Mouse (Mus musculus) lung, postnatal 0 days (tissue): ENCODE data around the gene Cma2. TPM values are rescaled to one million over a fixed set of nuclear protein-coding genes. Genes with fewer than 3 reads are reported as not detected.

Source experiments
- ATAC-seq: fragments of 200-750 bp; cut with Nextera tagmentation; 2 replicates; pipeline ENCODE4 v1.8.0; 2017; ENCODE audit warnings: moderate library complexity
- DNase-seq: peaks from one replicate; pipeline ENCODE4 v3.0.0-alpha.2; 2016; ENCODE audit warnings: low spot score
- H3K27ac ChIP-seq: fragments of 300-500 bp; sonication (generic); 2 replicates; pipeline ENCODE4 v1.5.1; 2014; ENCODE audit warnings: antibody characterized with exemption, mild to moderate bottlenecking, low read length, mixed read lengths
- H3K27me3 ChIP-seq: fragments of 300-500 bp; sonication (generic); replicated peaks from 2 replicates; pipeline ENCODE4 v1.6.1; 2014; ENCODE audit warnings: low read length, mixed read lengths; ENCODE audit not compliant: insufficient read depth
- H3K36me3 ChIP-seq: fragments of 300-500 bp; sonication (generic); 2 replicates; pipeline ENCODE4 v1.6.1; 2014; ENCODE audit warnings: low read length, mixed read lengths; ENCODE audit not compliant: insufficient read depth
- H3K4me1 ChIP-seq: fragments of 300-500 bp; sonication (generic); 2 replicates; pipeline ENCODE4 v1.6.1; 2014; ENCODE audit warnings: antibody characterized with exemption, low read depth, low read length, mixed read lengths; ENCODE audit not compliant: insufficient read depth
- H3K4me2 ChIP-seq: fragments of 300-500 bp; sonication (generic); replicated peaks from 2 replicates; pipeline ENCODE4 v1.6.1; 2014; ENCODE audit warnings: low read depth, mild to moderate bottlenecking, low read length, moderate library complexity, mixed read lengths
- H3K4me3 ChIP-seq: fragments of 300-500 bp; sonication (generic); 2 replicates; pipeline ENCODE4 v1.5.1; 2014; ENCODE audit warnings: low read depth, low read length
- H3K9ac ChIP-seq: fragments of 300-500 bp; sonication (generic); replicated peaks from 2 replicates; pipeline ENCODE4 v1.6.1; 2014; ENCODE audit warnings: low read depth, mild to moderate bottlenecking
- H3K9me3 ChIP-seq: fragments of 300-500 bp; sonication (generic); 2 replicates; pipeline ENCODE4 v1.6.1; 2016; ENCODE audit warnings: low read length, mixed read lengths
- CTCF ChIP-seq: IDR thresholded peaks from 2 replicates; pipeline ENCODE4 v1.5.1; 2016; ENCODE audit warnings: antibody characterized with exemption, mild to moderate bottlenecking
- EP300 ChIP-seq: IDR thresholded peaks from 2 replicates; pipeline ENCODE4 v1.6.1; 2016; ENCODE audit warnings: antibody characterized with exemption, mild to moderate bottlenecking, control low read depth
- WGBS: fragments of 180-500 bp; shearing (Covaris S2); extraction: QIAGEN DNeasy Blood & Tissue Kit; methylation state at CpG from one replicate; pipeline ENCODE4 v1.1.7; 2014; 5-methylcytosine and 5-hydroxymethylcytosine counted together
- polyA plus RNA-seq: library from polyadenylated mRNA; unstranded; fragments of >200 nt; fragmentation: Nextera tagmentation; extraction: Ambion mirVana; gene quantifications from 2 replicates; pipeline ENCODE4 v1.2.1, GENCODE M21; 2015

The Cma2 gene
- polyA plus RNA-seq, 1 experiment from 2014 or later, result not detected

DNA sequence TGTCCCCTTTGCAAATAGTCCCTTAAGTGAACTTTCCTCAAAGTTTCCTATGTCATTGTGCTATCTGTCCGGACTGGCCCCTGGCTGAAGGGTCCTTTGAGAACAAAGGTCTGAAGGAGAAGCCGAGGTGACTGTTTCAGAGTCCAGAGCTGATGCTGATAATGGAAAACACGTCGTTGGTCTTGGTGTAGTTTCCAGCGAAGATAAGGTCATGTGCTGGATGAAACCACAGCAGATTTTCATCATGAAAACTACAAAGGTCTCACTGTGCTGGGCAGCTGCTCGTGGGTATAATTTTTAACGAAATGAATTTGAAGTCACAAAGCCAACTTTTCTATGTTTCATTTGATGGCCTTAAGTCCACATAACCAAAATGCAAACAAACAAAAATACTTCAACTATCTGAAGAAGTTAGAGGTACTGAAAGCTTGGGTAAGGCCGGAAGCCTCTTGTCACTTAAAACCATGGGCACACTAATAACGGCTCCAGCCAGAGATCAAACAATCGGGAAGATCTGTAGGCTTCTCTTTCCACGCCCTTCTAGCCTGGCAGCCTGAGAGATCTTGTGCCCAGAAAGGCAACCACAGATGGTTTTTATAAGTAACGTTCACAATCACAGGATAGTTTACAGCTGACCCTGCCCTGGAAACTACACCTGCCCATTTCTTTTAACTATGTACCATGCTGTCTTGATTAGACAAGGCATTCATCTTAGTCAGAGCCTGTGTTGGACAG lies 21.4 kb upstream of the Cma2 start:
- Histone ChIP-seq H3K27me3 (no peaks in the 10 kb centered on the region), H3K27ac (no peak overlapping the region), H3K9me3 (no peaks in the 10 kb centered on the region), H3K36me3 (no peaks in the 10 kb centered on the region), H3K4me2 (no peak overlapping the region), H3K9ac (no peak overlapping the region), H3K4me1 (no peaks in the 10 kb centered on the region), H3K4me3 (no peak overlapping the region)
- TF ChIP-seq CTCF (no peak), EP300 (no peak)
- ATAC-seq (no peak), DNase-seq (no peak)
- WGBS, result 49% methylated on average over 12 of the region's 12 CpGs

DNA sequence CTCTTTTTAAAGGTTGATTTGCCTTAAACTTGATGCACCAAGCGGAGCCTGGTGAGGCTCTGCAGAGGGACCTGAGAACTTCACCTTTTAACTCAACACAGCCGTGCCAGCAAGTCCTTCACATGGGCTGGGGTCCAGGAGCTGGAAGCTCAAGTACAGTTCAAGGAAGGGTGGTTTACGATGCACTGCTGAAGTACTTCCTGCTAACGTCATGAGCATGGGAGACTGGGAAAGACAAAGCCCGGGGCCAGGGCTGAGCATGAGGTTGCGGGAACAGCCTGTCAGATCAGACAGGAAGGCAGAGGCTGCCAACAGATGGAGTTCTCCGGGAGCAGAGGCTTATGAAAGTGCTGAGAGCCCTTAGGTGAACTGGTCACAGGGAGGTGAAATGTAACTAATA lies 17.2 kb upstream of the Cma2 start:
- no peaks in the 10 kb centered on the region for H3K9me3 ChIP-seq
- TF ChIP-seq CTCF, result 0 out of 2 replicates have a peak, but pooled peaks have one; percentile 12
- TF ChIP-seq EP300, result peak; percentile 93
- no peaks in the 10 kb centered on the region for H3K27me3 ChIP-seq
- no peak overlapping the region for H3K4me3 ChIP-seq
- no peak overlapping the region for H3K4me2 ChIP-seq
- 10% methylated on average over 7 of the region's 7 CpGs for WGBS
- H3K27ac ChIP-seq, result no peak overlapping the region
- ATAC-seq, result peak; percentile 99
- DNase-seq, result peak; percentile 96
- no peaks in the 10 kb centered on the region for H3K4me1 ChIP-seq
- no peak overlapping the region for H3K9ac ChIP-seq
- H3K36me3 ChIP-seq, result no peaks in the 10 kb centered on the region

- Histone ChIP-seq H3K4me2 (no peak overlapping the region), H3K27ac (no peak overlapping the region), H3K4me1 (no peaks in the 10 kb centered on the region), H3K9me3 (no peaks in the 10 kb centered on the region), H3K27me3 (no peaks in the 10 kb centered on the region), H3K4me3 (no peak overlapping the region), H3K36me3 (no peaks in the 10 kb centered on the region), H3K9ac (no peak overlapping the region)
- no peak for TF ChIP-seq EP300
- TF ChIP-seq CTCF, result peak; percentile 34
- WGBS, result 31% methylated on average over 7 of the region's 7 CpGs
- ATAC-seq, result no peak
- DNase-seq, result no peak
Measured at GRCm38 (mm10) chr14:55940070-55940800, 10.5 kb upstream of the Cma2 start.

- WGBS, result 66% methylated on average over 11 of the region's 11 CpGs
- H3K27me3 ChIP-seq, result no peaks in the 10 kb centered on the region
- H3K4me2 ChIP-seq, result no peak overlapping the region
- no peaks in the 10 kb centered on the region for H3K9me3 ChIP-seq
- H3K9ac ChIP-seq, result no peak overlapping the region
- H3K4me3 ChIP-seq, result no peak overlapping the region
- ATAC-seq, result no peak
- no peak for DNase-seq
- no peaks in the 10 kb centered on the region for H3K4me1 ChIP-seq
- TF ChIP-seq CTCF (no peak), EP300 (no peak)
- no peak overlapping the region for H3K27ac ChIP-seq
- no peaks in the 10 kb centered on the region for H3K36me3 ChIP-seq
Measured at GRCm38 (mm10) chr14:55943601-55944000, 7.2 kb upstream of the Cma2 start.

DNA sequence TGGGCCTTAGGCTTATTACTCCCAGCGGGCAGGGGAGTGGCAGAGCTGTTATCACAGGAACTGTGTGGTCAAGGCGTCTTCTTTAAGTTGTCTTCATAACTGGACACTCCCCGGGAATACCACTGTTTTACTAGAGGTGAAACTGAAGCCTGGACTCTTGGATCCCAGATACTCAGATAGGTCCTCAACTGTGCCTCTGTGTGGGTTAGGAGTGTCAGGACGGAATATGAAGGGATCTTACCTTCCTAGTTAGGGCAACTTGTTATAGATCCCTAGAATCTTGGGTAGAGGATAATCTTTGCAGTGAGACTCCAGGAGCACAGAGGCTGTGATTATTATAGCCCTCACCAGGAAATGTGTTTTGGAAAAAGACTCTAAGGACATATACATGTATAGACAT lies 6.2 kb upstream of the Cma2 start, which contains the start of gene Cma1:
TSS of gene Cma1 (minus strand) at position 101 of the 400 bp plus-strand sequence.
- Histone ChIP-seq H3K27ac (no peak within 1 kb of the TSS), H3K4me3 (no peak within 1 kb of the TSS), H3K9ac (no peak within 1 kb of the TSS), H3K9me3 (no peaks in the 10 kb centered on the region), H3K4me1 (no peaks in the 10 kb centered on the region), H3K4me2 (no peak within 1 kb of the TSS), H3K36me3 (no peaks in the 10 kb centered on the region), H3K27me3 (no peaks in the 10 kb centered on the region)
- no peak for DNase-seq
- no peak for ATAC-seq
- no peak for TF ChIP-seq EP300
- 67% methylated on average over 4 of the region's 4 CpGs for WGBS

- DNase-seq (peak; percentile 81), ATAC-seq (peak; percentile 92)
- H3K36me3 ChIP-seq, result no peaks in the 10 kb centered on the region
Measured at GRCm38 (mm10) chr14:55946269-55946969, 4.4 kb upstream of the Cma2 start.

More at GRCm38 (mm10) chr14:55946269-55946969, 4.4 kb upstream of the Cma2 start:
- Histone ChIP-seq H3K9ac (no peak overlapping the region), H3K4me2 (no peak overlapping the region), H3K4me1 (no peaks in the 10 kb centered on the region), H3K4me3 (no peak overlapping the region), H3K9me3 (no peaks in the 10 kb centered on the region), H3K27me3 (no peaks in the 10 kb centered on the region), H3K27ac (no peak overlapping the region)
- 23% methylated on average over 2 of the region's 2 CpGs for WGBS
- TF ChIP-seq CTCF (no peak), EP300 (no peak)
